Mouse (Mus musculus): ENCODE data around the gene Wdr31.

The Wdr31 gene

GRCm38 (mm10) chr4:62470598-62471051, at the start of gene Wdr31:
TSS of gene Wdr31 (minus strand) at chr4:62470896.
- peak; percentile 94 for DNase-seq (ENCODE audit: low read depth)

DNA sequence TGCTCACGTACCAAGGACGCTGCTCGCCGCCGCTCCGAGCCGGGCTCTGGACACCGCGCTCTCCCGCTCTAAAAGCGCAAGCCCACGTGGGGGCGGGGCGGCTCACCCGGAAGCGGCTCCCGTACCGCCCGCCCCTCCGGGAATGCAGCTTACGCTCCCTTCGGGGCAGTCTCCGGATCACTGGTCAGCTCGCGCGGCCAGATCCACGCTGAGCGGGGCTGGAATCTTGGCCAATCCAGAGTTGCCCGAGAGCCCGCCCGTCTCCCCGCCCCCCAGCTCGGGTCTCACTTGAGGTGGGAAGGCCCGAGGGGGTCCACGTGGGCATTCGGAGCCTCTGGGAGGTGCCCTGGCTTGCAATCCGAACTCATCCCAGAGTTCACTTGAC, 49.1 kb upstream of the Wdr31 start, which contains the start of gene Alad:
Alad (minus strand) TSS at position 70 of the 385 bp plus-strand sequence.
- DNase-seq (ENCODE audit: low read depth) = peak; percentile 99

- DNase-seq (ENCODE audit: low read depth) = no peak
These were observed 48.6 kb upstream of the Wdr31 start for GRCm38 (mm10) chr4:62519122-62519848.

GRCm38 (mm10) chr4:62518416-62519121, 47.9 kb upstream of the Wdr31 start:
- DNase-seq (ENCODE audit: low read depth) = peak; percentile 54

GRCm38 (mm10) chr4:62517538-62518415, 47.1 kb upstream of the Wdr31 start:
- DNase-seq (ENCODE audit: low read depth) = peak; percentile 72

- peak; percentile 11 for DNase-seq (ENCODE audit: low read depth)
These were observed 46.4 kb upstream of the Wdr31 start for GRCm38 (mm10) chr4:62517046-62517445.

DNA sequence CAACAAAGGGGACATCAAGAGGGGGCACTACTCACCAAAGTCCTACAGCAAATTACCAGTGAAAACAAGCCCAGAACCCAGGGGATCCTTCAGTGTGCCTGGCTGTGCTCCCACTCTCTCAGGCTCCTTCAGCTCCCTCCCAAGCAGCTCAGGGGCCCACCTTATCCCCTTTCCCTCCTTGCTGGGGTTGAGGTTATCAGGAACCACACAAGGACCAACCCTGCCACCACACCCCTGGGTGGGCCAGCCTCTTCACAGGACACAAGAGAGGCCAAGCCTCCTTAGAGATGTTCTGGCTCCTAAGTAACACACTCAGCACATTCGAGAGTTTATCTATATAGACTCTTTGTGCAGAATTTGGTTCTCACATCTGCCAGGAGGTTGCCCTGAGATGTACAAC, 45.9 kb upstream of the Wdr31 start:
- peak; percentile 6 for DNase-seq (ENCODE audit: low read depth)

DNA sequence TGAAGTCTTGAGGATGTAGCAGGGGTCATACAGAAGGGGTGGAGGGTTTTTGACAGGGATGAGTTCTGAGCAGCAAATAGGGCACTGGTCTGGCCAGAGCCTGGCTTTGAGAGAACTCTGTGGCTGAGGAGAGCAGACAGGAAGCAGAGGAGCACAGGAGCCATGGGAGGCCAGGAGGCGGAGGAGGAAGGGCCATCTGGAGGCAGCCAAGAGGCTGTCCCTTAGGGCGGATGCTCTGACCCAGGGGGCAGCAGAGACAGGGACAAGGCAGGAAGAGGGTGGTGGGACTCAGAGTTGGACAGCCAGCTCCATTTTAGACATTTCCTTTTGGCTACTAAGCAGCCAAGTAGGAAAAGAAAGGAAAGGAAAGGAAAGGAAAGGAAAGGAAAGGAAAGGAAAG, 45.4 kb upstream of the Wdr31 start:
- peak; percentile 5 for DNase-seq (ENCODE audit: low read depth)

DNA sequence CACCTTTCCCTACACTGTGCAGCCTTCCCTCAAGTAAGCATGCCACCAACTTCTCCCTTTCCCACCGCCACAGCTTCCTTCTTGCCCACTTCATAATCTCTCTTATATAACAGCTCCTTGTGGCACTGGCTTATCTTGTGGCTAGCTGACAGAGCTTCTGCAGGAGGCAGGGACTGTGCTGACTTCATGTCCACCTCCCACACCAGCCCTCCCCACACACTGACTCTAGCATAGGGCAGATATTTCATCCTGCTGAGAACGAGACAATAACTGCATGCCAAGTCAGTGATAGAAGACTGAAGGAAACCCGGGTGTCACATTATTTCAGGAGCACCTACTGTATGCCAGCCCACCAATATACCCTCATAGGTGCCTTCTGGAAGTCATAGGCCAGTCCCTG, 44.8 kb upstream of the Wdr31 start:
- no peak for DNase-seq (ENCODE audit: low read depth)

DNA sequence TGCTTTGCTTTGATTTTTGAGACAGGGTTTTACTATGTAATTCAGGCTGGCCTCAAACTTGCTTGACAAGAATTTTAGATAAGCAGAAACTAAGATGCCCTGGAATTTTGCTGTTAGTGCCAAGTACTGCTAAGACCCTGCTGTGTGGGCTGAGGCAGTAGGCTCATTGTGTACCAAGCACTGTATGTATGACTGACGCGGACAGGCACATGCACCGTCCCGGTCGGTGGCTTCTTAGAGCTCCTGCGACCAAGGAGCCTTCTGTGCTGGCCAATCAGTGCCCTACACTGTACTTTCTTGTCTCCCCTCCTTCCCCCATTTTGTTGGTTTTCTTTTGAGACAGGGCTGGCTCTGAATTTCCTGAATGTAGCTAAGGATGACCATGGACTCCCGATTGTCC, 44.3 kb upstream of the Wdr31 start:
- DNase-seq (ENCODE audit: low read depth) = no peak

- DNase-seq (ENCODE audit: low read depth) = no peak
These were observed 43.4 kb upstream of the Wdr31 start for GRCm38 (mm10) chr4:62513998-62514506.

GRCm38 (mm10) chr4:62509946-62510345, 39.2 kb upstream of the Wdr31 start:
- DNase-seq (ENCODE audit: low read depth) = no peak

DNA sequence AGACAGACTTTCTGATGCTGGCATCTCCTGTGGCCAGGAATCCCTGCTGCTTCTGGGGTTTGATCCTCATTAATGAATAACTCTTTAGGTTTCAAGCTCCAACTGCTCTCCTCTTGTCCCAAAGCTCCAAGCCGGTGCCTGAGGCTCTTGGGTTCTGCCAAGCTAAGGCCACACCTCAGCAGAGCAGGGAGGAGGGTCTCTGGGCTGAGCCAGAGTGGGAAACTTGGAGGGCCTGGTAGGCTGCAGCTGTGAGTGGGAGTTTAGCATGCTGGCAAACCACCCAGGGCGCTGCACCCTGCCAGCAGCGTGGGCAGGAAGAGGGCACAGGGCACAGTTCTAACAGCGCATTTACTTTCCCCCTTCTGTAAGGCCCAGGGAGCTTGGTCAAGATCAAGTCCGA, 38.1 kb upstream of the Wdr31 start:
- DNase-seq (ENCODE audit: low read depth) = no peak

DNA sequence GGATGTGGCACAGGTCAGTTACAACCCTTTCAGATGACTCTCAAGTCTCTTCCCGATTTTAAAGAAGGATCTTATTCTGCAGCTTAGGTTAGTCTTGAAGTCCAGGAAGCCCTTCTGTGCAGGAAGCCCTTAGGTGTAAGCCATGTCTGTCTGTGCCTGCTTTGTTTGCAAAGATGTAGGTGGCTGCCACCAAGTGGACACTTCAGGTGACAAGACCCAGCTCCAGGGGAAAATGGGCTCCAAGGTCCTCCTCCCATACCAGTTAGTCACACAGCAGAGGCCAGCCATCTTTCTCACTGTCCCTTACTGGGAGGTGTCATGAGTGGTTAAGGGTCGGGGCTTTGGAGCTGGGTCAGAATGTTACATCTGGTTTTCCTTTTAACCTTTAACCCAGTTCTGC, 36.1 kb upstream of the Wdr31 start:
- peak; percentile 69 for DNase-seq (ENCODE audit: low read depth)

- DNase-seq (ENCODE audit: low read depth) = no peak
These were observed 35.3 kb upstream of the Wdr31 start for GRCm38 (mm10) chr4:62505991-62506390.

- no peak for DNase-seq (ENCODE audit: low read depth)
These were observed 32.8 kb upstream of the Wdr31 start, which contains the start of gene Hdhd3 for GRCm38 (mm10) chr4:62503374-62503970. TSS of gene Hdhd3 (minus strand) at chr4:62503467.

DNA sequence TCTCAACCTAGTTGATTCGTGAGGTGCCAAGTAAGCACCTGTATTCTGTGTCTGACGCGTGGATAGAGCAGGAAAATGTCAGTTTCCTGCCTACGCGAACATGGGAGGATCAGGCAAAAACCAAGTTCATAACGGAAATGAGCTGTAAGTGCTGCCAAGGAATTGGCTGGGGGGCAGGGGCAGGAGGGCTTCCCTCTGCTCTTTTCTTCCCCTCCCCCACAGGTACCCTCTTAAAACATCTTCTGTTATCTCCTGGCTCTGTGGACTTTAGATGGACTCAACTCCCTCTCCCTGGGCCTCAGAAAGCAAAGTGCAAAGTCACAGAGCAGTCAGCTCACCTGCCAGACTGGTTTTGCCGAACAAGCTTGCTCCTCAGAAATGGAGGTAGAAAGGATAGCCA, 32.3 kb upstream of the Wdr31 start:
- DNase-seq (ENCODE audit: low read depth) = no peak

DNA sequence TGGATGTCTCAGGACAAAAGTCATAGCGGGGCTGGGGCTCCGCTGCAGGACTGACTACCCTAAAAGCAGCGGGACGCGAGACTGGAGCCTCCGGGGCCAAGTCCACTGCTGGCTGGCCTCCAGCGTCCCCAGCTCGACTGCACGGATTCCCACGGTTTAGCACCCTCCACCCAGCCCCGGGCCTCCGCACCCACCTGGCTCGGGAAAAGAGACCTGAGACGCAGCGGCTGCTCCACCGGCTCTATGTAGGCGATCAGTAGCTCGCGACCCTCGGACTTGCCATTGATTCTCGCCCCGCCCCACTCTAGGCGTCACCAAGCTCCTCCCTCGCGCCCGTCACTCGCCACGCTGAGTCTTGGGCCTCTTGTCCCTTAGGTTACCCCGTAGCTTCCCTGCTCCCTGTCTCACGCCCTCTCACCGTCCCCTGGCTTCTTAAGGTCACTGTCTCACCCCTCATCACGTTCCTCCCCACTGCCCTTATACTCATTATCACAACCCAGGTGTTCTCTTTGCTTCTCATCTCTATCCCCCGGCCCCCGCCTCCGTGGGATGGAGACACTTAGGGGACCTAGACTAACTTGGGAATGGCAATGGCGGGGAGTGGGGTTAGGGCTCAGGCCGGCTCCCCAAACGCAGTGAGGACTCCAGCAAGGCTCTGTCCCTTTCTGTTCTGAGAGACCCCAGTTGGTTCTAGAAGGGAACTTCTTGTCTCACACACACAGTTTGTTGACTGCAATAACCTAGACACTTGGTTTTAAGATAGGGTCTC, 31.5 kb upstream of the Wdr31 start:
- peak; percentile 95 for DNase-seq (ENCODE audit: low read depth)

DNA sequence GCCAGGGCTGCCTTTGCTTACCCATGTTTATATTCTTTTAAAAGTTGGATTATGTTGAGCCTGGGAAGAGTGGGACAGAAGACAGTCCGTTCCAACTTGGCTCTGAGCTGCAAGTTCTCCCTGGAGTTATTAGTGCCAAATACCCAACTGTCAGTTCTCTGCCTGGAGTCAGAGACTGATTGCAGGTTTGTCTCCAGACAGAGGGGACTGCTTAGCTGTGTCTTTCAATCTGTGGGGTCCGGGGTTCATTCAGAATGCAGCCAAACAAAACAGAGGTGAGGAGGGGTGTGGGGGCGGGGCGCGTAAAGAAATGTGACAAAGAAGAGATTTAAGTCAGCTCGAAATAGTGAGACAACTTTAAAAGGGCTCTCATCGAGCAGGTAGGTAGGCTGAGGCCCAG, 30.8 kb upstream of the Wdr31 start:
- peak; percentile 59 for DNase-seq (ENCODE audit: low read depth)

GRCm38 (mm10) chr4:62500799-62501198, 30.1 kb upstream of the Wdr31 start:
- no peak for DNase-seq (ENCODE audit: low read depth)

- peak; percentile 100 for DNase-seq (ENCODE audit: low read depth)
These were observed 26.1 kb upstream of the Wdr31 start for GRCm38 (mm10) chr4:62496815-62497214.

All from NIH3T3 (cell line).